Mouse (Mus musculus) neural tube, embryonic 11.5 days (tissue): ENCODE measurements around the gene Abhd18. TPM values are rescaled to one million over a fixed set of nuclear protein-coding genes. Genes with fewer than 3 reads are reported as not detected.
"Not testable (repeated sequence)": the region's sequence is repeated elsewhere in the genome, so short reads cannot be mapped to it uniquely, and the experiment has no call there.

Source experiments
- ATAC-seq: fragments of 200-750 bp; cut with Nextera tagmentation; 2 replicates; pipeline ENCODE4 v1.8.0; 2017; ENCODE audit warnings: moderate number of reproducible peaks, mild to moderate bottlenecking, moderate TSS enrichment, moderate library complexity; ENCODE audit not compliant: insufficient read depth, low FRiP score, low TSS enrichment
- DNase-seq: peaks from one replicate; pipeline ENCODE4 v3.0.0-alpha.2; 2015; ENCODE audit warnings: low spot score
- H3K27ac ChIP-seq: fragments of 300-500 bp; sonication (generic); 2 replicates; pipeline ENCODE4 v1.5.1; 2014; ENCODE audit warnings: low read depth, mild to moderate bottlenecking, low read length
- H3K27me3 ChIP-seq: fragments of 300-500 bp; sonication (generic); 2 replicates; pipeline ENCODE4 v1.6.1; 2014; ENCODE audit warnings: mild to moderate bottlenecking, low read length, mixed read lengths; ENCODE audit not compliant: control insufficient read depth, insufficient read depth
- H3K36me3 ChIP-seq: fragments of 300-500 bp; sonication (generic); 2 replicates; pipeline ENCODE4 v1.6.1; 2014; ENCODE audit warnings: mild to moderate bottlenecking, low read length, moderate library complexity, mixed read lengths; ENCODE audit not compliant: control insufficient read depth, insufficient read depth
- H3K4me1 ChIP-seq: fragments of 300-500 bp; sonication (generic); 2 replicates; pipeline ENCODE4 v1.6.1; 2014; ENCODE audit warnings: low read length, mixed read lengths; ENCODE audit not compliant: control insufficient read depth, insufficient read depth
- H3K4me2 ChIP-seq: fragments of 300-500 bp; sonication (generic); 2 replicates; pipeline ENCODE4 v1.6.1; 2014; ENCODE audit warnings: low read depth, mild to moderate bottlenecking, moderate library complexity
- H3K4me3 ChIP-seq: fragments of 300-500 bp; sonication (generic); 2 replicates; pipeline ENCODE4 v1.5.1; 2014; ENCODE audit warnings: low read depth, low read length
- H3K9ac ChIP-seq: fragments of 300-500 bp; sonication (generic); 2 replicates; pipeline ENCODE4 v1.6.1; 2014; ENCODE audit warnings: mild to moderate bottlenecking, low read length
- H3K9me3 ChIP-seq: fragments of 300-500 bp; sonication (generic); 2 replicates; pipeline ENCODE4 v1.6.1; 2016; ENCODE audit warnings: low read length; ENCODE audit not compliant: control insufficient read depth
- WGBS: fragments of 180-500 bp; shearing (Covaris S2); extraction: QIAGEN DNeasy Blood & Tissue Kit; methylation state at CpG from one replicate; pipeline ENCODE4 v1.1.7; 2014; 5-methylcytosine and 5-hydroxymethylcytosine counted together
- polyA plus RNA-seq: library from polyadenylated mRNA; unstranded; fragments of >200 nt; fragmentation: Nextera tagmentation; extraction: Ambion mirVana; gene quantifications from 2 replicates; pipeline ENCODE4 v1.2.1, GENCODE M21; 2014

The Abhd18 gene
- 5.1 and 6.4 TPM in 2 replicates for polyA plus RNA-seq

- WGBS = no CpG with 5 or more reads among the region's 4 CpGs
- H3K36me3 ChIP-seq, ATAC-seq, DNase-seq, H3K4me1 ChIP-seq, H3K27me3 ChIP-seq, H3K9me3 ChIP-seq: not testable (repeated sequence)
- H3K9ac ChIP-seq = peak within 1 kb of the TSS; percentile 59
- peak within 1 kb of the TSS; percentile 38 for H3K4me3 ChIP-seq
- H3K27ac ChIP-seq = peak within 1 kb of the TSS; percentile 50; the same call in 1 of the 2 replicates
- peak within 1 kb of the TSS; percentile 56 for H3K4me2 ChIP-seq
These were observed at the start of gene Abhd18 for GRCm38 (mm10) chr3:40846957-40847017. Gene Abhd18 (plus strand): TSS chr3:40846970.

- DNase-seq (no peak), ATAC-seq (no peak)
- Histone ChIP-seq H3K27ac (no peak overlapping the region), H3K4me2 (no peak overlapping the region), H3K36me3 (no peaks in the 10 kb centered on the region; the same call in 1 of the 2 replicates), H3K27me3 (no peaks in the 10 kb centered on the region), H3K9me3 (no peaks in the 10 kb centered on the region), H3K4me3 (no peak overlapping the region), H3K4me1 (no peaks in the 10 kb centered on the region), H3K9ac (no peak overlapping the region)
- WGBS = 90% methylated on average over 1 of the region's 1 CpGs
These were observed 48.7 kb upstream of the Abhd18 start for GRCm38 (mm10) chr3:40798054-40798453.

- H3K9me3 ChIP-seq = no peaks in the 10 kb centered on the region
- no peak overlapping the region for H3K27ac ChIP-seq
- 39% methylated on average over 7 of the region's 7 CpGs for whole genome bisulfite sequencing
- ATAC-seq = no peak
- no peaks in the 10 kb centered on the region for H3K4me1 ChIP-seq
- no peak overlapping the region for H3K9ac ChIP-seq
- no peaks in the 10 kb centered on the region for H3K27me3 ChIP-seq
- no peaks in the 10 kb centered on the region; the same call in 1 of the 2 replicates for H3K36me3 ChIP-seq
- no peak overlapping the region for H3K4me3 ChIP-seq
- peak; percentile 44 for DNase-seq
- no peak overlapping the region for H3K4me2 ChIP-seq
These were observed 48.3 kb upstream of the Abhd18 start for GRCm38 (mm10) chr3:40798500-40798899.

- ATAC-seq = peak; percentile 97
- WGBS = 2% methylated on average over 66 of the region's 66 CpGs
- peak within 1 kb of the TSS; percentile 78 for H3K4me3 ChIP-seq
- DNase-seq = peak; percentile 97
- H3K9me3 ChIP-seq = no peaks in the 10 kb centered on the region
- H3K36me3 ChIP-seq = no peaks in the 10 kb centered on the region; the same call in 1 of the 2 replicates
- H3K27me3 ChIP-seq = no peaks in the 10 kb centered on the region
- no peaks in the 10 kb centered on the region for H3K4me1 ChIP-seq
- 0 out of 2 replicates have a peak within 1 kb of the TSS, but pooled peaks have one; percentile 11 for H3K27ac ChIP-seq
- H3K4me2 ChIP-seq = peak within 1 kb of the TSS; percentile 87
- H3K9ac ChIP-seq = peak within 1 kb of the TSS; percentile 86
These were observed 47.0 kb upstream of the Abhd18 start, which contains the start of gene Plk4 for GRCm38 (mm10) chr3:40799530-40800372. Gene Plk4 (plus strand): TSS chr3:40800019.

GRCm38 (mm10) chr3:40800373-40800823, 46.4 kb upstream of the Abhd18 start:
- peak overlapping the region; percentile 87 for H3K4me2 ChIP-seq
- 0% methylated on average over 26 of the region's 37 CpGs for WGBS
- peak overlapping the region; percentile 86 for H3K9ac ChIP-seq
- H3K27me3 ChIP-seq = no peaks in the 10 kb centered on the region
- H3K36me3 ChIP-seq = no peaks in the 10 kb centered on the region; the same call in 1 of the 2 replicates
- ATAC-seq (peak; percentile 81), DNase-seq (no peak)
- no peaks in the 10 kb centered on the region for H3K9me3 ChIP-seq
- H3K4me3 ChIP-seq = peak overlapping the region; percentile 78
- no peaks in the 10 kb centered on the region for H3K4me1 ChIP-seq
- 0 out of 2 replicates have a peak overlapping the region, but pooled peaks have one; percentile 11 for H3K27ac ChIP-seq

GRCm38 (mm10) chr3:40806871-40807270, 39.9 kb upstream of the Abhd18 start:
- H3K9ac ChIP-seq = no peak overlapping the region
- H3K4me2 ChIP-seq = no peak overlapping the region
- no peaks in the 10 kb centered on the region for H3K27me3 ChIP-seq
- no peaks in the 10 kb centered on the region for H3K4me1 ChIP-seq
- no peak overlapping the region for H3K4me3 ChIP-seq
- no peaks in the 10 kb centered on the region for H3K9me3 ChIP-seq
- no peak for DNase-seq
- H3K36me3 ChIP-seq = peaks cover 8% of the 10 kb centered on the region
- no peak overlapping the region for H3K27ac ChIP-seq
- 75% methylated on average over 2 of the region's 2 CpGs for WGBS
- ATAC-seq = no peak

GRCm38 (mm10) chr3:40808686-40809085, 38.1 kb upstream of the Abhd18 start:
- Histone ChIP-seq H3K4me1 (no peaks in the 10 kb centered on the region), H3K27ac (no peak overlapping the region), H3K4me3 (no peak overlapping the region), H3K27me3 (no peaks in the 10 kb centered on the region), H3K9ac (no peak overlapping the region), H3K4me2 (no peak overlapping the region), H3K36me3 (peaks cover 12% of the 10 kb centered on the region), H3K9me3 (no peaks in the 10 kb centered on the region)
- DNase-seq (no peak), ATAC-seq (no peak)
- WGBS = 96% methylated on average over 10 of the region's 10 CpGs

GRCm38 (mm10) chr3:40809894-40810293, 36.9 kb upstream of the Abhd18 start:
- Histone ChIP-seq H3K9me3 (no peaks in the 10 kb centered on the region), H3K4me1 (no peaks in the 10 kb centered on the region), H3K36me3 (peaks cover 12% of the 10 kb centered on the region), H3K27me3 (no peaks in the 10 kb centered on the region), H3K9ac (no peak overlapping the region), H3K4me3 (no peak overlapping the region), H3K27ac (no peak overlapping the region), H3K4me2 (no peak overlapping the region)
- WGBS = 77% methylated on average over 2 of the region's 2 CpGs
- ATAC-seq = no peak
- DNase-seq = no peak

- Histone ChIP-seq H3K9me3 (no peaks in the 10 kb centered on the region), H3K4me2 (no peak overlapping the region), H3K4me3 (no peak overlapping the region), H3K4me1 (no peaks in the 10 kb centered on the region), H3K27ac (no peak overlapping the region), H3K9ac (no peak overlapping the region), H3K27me3 (no peaks in the 10 kb centered on the region), H3K36me3 (peaks cover 15% of the 10 kb centered on the region)
- 94% methylated on average over 2 of the region's 2 CpGs for WGBS
- DNase-seq (no peak), ATAC-seq (no peak)
These were observed 33.5 kb upstream of the Abhd18 start for GRCm38 (mm10) chr3:40813275-40813674.
